Mouse (Mus musculus): ENCODE results near the gene Ergic1.
A peak's percentile ranks its signal among the peaks of the same experiment; 100 is the strongest.

Gene Ergic1

DNA sequence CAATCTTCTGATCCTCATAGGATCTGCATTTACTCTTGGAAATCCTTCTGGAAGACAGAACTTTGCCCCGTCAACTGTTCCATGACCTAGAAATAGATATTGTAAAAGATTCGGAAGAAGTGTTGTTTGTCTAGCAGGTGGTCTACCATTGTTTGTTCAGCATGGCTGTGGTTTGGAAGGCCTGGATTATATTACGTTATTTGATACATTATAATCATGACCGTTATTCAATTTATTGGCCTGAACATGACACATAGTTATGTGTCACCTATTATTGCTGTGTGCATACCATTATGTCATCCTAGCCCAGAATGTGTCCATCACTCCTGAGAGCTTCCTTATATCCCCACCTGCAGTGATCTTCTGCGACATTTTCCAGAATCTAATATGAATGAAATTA lies 37.6 kb downstream of the Ergic1 start:
- no peak for DNase-seq (ENCODE audit: low read depth, low spot score)

GRCm38 (mm10) chr17:26600913-26601447 lies 39.7 kb downstream of the Ergic1 start:
- DNase-seq (ENCODE audit: low read depth, low spot score) = no peak

DNA sequence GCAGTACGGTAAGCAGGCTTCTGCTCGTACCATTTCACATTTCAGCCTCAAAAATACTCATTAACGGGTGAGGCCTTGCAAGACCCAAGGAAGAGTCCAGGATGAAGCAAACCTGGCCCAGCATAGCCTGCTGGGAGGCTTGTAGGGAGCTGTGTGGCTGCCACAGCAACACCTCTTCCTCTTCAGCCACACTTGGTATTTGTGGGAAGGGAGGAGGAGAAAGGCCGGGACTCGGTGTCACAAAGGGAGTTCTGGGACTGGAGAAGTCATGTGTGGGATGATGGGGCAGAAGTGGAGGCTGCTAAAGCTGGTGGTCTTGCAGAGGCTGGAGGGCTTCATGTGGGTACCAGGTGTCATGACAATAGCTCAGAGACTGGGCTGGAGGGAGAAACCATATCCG lies 40.2 kb downstream of the Ergic1 start:
- no peak for DNase-seq (ENCODE audit: low read depth, low spot score)

GRCm38 (mm10) chr17:26601926-26602325 lies 40.6 kb downstream of the Ergic1 start:
- no peak for DNase-seq (ENCODE audit: low read depth, low spot score)

DNA sequence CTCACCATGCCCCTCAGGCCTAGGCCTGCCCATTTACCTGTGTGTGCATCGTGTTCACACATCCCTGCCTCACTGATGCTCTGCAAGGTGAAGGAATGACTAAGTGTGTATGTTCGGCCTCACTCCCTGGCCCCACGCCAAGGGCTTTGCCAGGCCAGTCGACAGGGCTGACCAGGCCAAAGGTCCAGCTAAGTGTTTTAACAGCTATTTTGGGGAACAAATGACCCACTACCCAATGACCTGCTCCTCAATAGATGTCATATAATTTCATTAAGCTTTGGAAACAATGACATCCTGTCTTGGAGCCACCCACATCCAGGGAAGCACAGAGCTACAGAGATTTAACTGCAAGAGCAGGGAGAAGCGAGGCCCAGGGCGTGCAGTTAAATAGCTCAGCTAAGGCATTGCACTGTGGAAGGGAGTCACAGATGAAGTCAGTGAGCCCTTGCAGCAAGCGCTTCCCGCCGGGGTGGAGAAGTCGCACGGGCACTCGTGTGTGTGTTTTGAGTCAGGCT lies 41.1 kb downstream of the Ergic1 start:
- no peak for DNase-seq (ENCODE audit: low read depth, low spot score)

DNA sequence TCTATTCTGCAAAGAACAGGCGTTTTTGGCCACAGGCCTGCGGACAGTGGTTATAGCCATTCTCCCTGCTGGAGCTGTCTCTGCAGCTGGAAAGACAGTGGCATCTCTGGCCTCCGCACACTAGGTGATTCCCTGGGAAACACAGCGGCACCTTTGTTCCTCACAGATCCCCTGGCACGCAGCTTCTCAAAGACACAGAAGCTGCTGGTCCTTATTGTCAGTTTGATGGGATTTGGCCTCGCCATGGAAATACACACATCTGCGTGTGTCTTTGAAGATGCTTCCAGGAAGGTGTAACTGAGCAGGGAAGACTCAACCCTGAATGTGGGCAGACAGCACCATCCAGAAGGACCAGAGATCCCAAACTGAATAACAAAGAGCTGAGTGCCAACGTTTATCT lies 42.0 kb downstream of the Ergic1 start:
- no peak for DNase-seq (ENCODE audit: low read depth, low spot score)

DNA sequence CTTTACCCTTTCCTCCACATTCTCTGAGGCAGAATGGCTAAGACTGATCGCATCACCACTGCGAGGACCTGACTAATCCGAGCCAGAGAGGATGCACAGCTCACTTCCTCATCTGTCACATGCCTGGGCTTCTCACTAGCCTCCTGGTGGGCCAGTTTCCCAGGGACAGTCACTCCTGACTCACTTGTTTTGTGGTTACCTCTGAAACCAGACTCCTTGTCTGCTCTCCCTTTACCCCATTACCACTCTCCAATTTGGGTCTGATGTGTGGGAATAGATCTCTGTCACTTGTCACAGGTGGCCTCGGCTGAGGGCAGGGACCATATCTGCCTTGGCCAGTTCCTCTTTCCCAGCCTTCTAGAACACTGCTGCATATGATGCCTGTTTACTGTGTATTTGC lies 44.3 kb downstream of the Ergic1 start:
- DNase-seq (ENCODE audit: low read depth, low spot score) = no peak

DNA sequence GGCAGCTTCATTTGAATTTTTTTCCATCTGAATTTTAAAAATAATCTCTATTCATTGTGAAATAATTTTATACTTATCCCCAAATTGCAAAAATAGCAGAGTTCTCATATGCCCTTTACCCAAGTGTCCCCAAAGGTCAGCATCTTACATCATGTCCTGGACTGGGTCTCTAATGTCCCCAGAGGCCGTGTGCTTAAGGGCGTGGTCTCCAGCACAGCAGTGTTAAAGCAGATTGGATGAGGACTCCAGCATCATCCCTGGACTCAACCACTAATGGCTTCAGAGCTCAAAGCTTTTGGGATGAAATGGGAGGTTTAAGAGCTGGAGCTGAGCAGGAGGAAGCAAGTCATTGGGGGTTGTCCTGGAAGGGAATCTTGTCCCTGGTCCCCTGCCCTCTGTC lies 45.2 kb downstream of the Ergic1 start:
- peak; percentile 78 for DNase-seq (ENCODE audit: low read depth, low spot score)

- DNase-seq (ENCODE audit: low read depth, low spot score) = no peak
Observed at GRCm38 (mm10) chr17:26608348-26608747, 47.1 kb downstream of the Ergic1 start.

GRCm38 (mm10) chr17:26608877-26609276 lies 47.6 kb downstream of the Ergic1 start:
- DNase-seq (ENCODE audit: low read depth, low spot score) = peak; percentile 71

DNA sequence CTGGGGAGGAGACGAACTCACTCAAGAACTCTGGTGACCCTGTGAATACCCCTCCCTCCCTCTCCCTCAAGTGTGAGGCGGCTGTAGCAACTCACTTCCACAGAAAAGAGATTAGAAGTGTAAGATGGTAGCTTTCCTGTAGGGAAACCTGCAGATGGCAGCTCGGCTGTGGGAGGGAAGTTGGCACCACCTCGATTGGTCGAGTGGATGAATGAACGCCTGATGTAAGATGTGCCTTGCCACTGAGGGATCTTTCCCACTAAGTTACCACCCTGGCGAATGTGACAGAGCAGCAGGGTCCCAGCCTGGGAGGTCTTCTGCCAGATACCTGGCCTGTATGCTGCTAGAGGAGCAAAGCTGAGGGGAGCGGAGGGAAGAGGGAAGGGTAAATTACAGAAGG lies 48.5 kb downstream of the Ergic1 start:
- no peak for DNase-seq (ENCODE audit: low read depth, low spot score)

GRCm38 (mm10) chr17:26611328-26611727 lies 50.0 kb downstream of the Ergic1 start:
- no peak for DNase-seq (ENCODE audit: low read depth, low spot score)

DNA sequence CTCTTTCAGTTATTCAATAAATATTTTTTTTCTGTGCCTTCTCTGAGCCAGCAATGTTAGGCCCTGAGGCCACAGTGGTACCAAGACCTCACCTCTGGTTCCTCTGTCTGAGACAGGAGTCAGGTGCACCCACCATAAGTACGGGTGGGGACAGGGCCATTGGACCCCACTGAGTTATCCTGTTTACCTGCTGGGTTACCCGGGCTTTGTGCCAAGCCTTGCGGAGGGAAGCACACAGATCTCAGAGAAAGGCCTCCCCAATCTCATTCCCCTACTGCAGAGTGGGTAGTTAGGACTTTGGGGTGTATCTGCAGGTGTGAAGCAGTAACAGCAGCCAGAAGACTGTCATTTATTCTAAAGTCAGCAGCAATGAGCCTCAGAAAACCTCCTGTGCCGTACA lies 50.6 kb downstream of the Ergic1 start:
- DNase-seq (ENCODE audit: low read depth, low spot score) = no peak

GRCm38 (mm10) chr17:26614286-26614685 lies 53.0 kb downstream of the Ergic1 start:
- no peak for DNase-seq (ENCODE audit: low read depth, low spot score)

- no peak for DNase-seq (ENCODE audit: low read depth, low spot score)
Observed at GRCm38 (mm10) chr17:26614708-26615486, 53.6 kb downstream of the Ergic1 start.

DNA sequence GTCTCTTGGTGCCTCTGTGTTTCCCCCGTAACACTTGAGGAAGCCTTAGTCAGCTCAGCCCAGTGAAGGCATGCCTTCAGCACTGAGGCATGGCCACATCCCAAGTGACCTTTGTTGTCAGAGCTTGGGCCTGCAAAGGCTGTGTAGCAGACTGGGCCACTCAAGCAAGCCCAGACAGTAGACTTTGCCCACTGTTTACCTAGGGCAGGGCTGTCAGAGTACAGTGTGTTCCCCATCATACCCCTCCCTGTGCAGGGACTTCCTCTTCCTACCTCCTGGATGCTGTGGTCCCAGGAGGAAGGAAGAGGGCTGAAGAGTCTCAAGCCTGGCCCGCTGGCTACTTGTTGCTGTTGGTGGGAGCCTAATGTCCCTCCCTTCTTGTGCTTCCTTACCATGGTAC lies 55.4 kb downstream of the Ergic1 start:
- no peak for DNase-seq (ENCODE audit: low read depth, low spot score)

GRCm38 (mm10) chr17:26618498-26618897 lies 57.2 kb downstream of the Ergic1 start:
- DNase-seq (ENCODE audit: low read depth, low spot score) = no peak

DNA sequence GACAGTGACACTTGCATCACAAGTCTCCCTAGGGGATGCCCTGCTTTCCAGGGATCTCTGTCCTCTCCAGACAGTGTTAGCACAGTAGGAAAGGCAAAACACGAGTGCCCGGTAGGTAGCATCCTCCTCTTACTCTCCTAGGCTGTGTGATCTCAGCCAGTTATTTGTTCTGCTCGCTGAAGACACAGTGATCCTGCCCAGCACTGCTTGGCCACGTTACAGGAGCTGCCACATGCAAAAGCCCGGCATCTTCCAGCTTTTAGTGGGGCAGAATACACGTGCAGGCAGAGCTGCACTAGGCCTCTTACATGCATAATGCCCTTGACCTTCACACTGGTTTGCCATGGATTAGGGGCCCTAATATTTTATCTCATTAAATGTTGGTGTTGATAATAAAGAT lies 58.3 kb downstream of the Ergic1 start:
- no peak for DNase-seq (ENCODE audit: low read depth, low spot score)

GRCm38 (mm10) chr17:26620292-26620691 lies 59.0 kb downstream of the Ergic1 start:
- DNase-seq (ENCODE audit: low read depth, low spot score) = no peak

DNA sequence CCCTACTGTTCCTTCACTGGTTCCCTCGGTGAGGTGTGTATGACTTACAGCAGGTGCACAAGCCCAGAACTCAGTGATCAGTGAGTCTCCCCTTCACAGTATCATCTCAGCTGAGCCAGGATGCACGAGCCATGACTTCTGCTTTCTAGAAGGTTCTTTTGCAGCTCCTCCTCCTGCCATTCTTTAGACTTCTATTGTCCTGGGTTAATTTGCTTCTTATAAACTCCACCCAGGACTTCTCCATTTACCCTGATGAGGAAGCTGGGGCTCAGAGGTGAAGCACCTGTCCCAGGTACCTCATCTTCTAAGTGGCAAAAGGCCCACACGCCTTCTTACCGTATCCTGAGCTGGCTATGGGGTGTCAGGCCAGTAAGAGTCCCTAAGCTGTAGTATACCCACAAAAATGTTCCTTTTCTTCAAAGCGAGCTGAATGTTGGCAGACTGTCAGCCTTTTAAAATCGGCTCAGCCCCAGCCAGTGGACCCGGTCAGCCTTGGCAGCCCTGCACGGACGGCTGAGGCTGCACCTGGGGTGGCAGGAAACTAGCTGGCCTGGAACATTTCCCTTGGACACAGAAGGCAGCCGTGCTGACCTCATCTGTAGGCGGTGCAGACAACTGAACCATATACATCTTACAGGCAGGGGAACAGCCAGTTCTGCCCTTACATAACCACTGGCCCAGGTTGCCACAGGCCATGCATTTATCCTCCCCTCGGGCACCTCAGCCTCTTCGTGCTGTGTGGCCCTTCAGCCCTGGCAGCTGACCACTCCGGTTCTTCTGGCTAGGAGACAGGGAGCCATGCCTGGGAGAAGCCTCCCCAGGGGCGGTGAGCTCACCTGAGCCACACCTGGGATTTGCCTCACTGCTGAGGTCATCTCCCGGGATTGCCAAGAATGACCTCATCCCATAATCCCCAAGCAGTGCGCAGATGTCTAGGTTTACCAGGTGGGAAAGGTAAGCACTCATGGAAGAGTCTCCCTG lies 59.8 kb downstream of the Ergic1 start:
- peak; percentile 93 for DNase-seq (ENCODE audit: low read depth, low spot score)

DNA sequence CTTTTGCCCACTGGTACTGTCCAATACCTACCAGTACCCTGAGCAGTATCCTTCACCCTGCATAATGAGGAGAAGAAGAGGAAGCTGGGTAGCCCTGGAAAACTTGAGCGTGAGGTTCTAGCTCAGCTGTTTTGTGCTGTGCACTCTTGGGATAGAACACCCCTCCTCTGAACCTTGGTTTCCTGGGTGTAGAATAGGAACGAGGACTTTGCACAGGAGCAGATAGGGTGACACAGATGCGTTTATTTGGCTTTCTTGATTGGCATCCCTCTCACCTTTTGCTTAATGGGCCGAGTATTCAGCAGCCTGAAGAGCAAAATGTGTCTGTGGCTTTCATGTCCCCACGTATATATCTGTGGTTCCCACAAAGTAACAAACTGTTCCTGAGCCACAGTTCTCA lies 60.6 kb downstream of the Ergic1 start:
- DNase-seq (ENCODE audit: low read depth, low spot score) = no peak

DNA sequence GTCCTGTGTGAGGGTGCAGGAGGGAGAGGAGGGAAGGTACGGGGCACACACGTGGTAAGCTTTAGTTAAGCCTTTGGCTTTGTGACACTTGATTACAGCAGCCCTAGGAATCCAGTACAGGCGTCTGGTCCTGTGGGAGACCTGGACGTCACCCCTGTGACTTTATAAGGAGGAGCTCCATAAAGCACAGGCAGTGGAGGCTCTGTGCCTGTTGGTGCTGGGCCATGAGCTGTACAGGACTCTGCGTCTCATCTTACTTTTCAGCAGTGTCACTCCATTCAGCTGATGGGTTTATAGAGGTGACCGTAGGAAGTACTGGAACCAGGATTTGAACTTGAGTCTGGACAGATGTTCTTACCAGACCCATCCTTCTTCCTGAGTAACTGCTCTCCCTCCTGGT lies 62.7 kb downstream of the Ergic1 start:
- peak; percentile 72 for DNase-seq (ENCODE audit: low read depth, low spot score)
